Mouse (Mus musculus) liver, adult 2 months (tissue): ENCODE measurements around the gene Krtap6-2.

Source experiments
- CTCF ChIP-seq: fragments of 200-500 bp; IDR thresholded peaks from 2 replicates; pipeline ENCODE4 v1.5.1; 2011; ENCODE audit warnings: low read depth, low read length, control low read depth
- POLR2A ChIP-seq: fragments of 200-500 bp; IDR thresholded peaks from 2 replicates; pipeline ENCODE4 v1.6.1; 2011; ENCODE audit warnings: low read length, control low read depth; ENCODE audit not compliant: insufficient read depth; ENCODE audit errors: extremely low read depth

DNA sequence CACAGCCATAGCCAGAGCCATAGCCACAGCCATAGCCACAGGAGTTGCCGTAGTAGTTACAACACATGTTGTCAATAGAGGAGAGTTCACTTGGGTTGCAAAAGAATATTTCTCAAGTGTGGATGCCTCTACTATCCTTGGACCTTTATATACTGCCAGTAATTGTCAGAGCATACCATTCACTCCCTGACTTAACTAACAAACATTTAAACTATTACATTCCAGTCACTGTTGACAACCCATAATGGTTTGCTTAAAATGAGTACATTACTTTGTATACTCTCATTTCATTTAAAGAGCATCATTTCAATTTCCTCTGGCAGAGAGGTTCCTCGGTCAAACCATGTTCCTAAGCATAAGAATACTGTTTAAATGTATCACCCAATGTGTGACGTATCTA, at the start of gene Krtap6-2:
- TF ChIP-seq CTCF (no peak), POLR2A (no peak)
